Mouse (Mus musculus) G1E (cell line): Measurements from ENCODE around the gene Tsr1.

Experiments
- CTCF ChIP-seq: IDR thresholded peaks from 2 replicates; pipeline ENCODE4 v1.5.1; 2012; ENCODE audit warnings: low read depth, low read length, inconsistent platforms, mixed read lengths
- GATA1 ChIP-seq: IDR thresholded peaks from 2 replicates; pipeline ENCODE4 v1.6.1; 2012; ENCODE audit warnings: borderline replicate concordance, low read length, inconsistent platforms, mixed read lengths
- TAL1 ChIP-seq: conservative IDR thresholded peaks from 2 replicates; pipeline ENCODE4 v1.6.1; 2012; ENCODE audit warnings: low read depth, low read length, inconsistent platforms, mixed read lengths

GRCm38 (mm10) chr11:74865252-74865651 is 32.6 kb upstream of the Tsr1 start:
- TF ChIP-seq CTCF (no peak), TAL1 (no peak), GATA1 (no peak)
